Mouse (Mus musculus): ENCODE measurements around the gene Rnase1. TPM values are rescaled to one million over a fixed set of nuclear protein-coding genes. Genes with fewer than 3 reads are reported as not detected.
"Not testable (repeated sequence)": the region's sequence is repeated elsewhere in the genome, so short reads cannot be mapped to it uniquely, and the experiment has no call there.

Rnase1 gene
- polyA plus RNA-seq (2015; fragmentation: Nextera tagmentation; extraction: Ambion mirVana) = 0.34 TPM in 1 of 2 replicates, not detected in the other

DNA sequence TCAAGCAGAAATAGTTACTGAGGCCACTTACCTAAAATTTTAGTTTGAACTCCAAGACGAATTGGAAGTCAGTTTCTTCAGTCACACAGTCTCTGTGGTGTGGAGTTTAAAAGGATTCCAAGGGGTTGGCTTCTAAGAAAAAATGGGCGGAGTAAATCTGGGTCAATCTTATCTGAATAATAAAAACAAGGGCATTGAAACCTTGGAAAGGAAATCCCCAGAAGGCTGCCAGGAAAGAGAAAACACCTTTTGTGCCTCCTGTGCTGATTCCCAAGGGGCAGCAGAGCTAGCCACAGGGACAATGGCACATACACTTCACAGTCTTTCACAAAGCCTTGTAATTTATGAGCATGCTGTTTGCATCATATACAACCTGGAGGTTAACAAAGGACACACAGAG, at the start of gene Rnase1:
TSS of gene Rnase1 (minus strand) at position 101 of the 400 bp plus-strand sequence.
- Histone ChIP-seq H3K9me3 (no peaks in the 10 kb centered on the region), H3K36me3 (replicated peaks) (no peaks in the 10 kb centered on the region), H3K27me3 (replicated peaks) (no peaks in the 10 kb centered on the region), H3K27ac (no peak within 1 kb of the TSS), H3K4me3 (no peak within 1 kb of the TSS), H3K4me1 (no peaks in the 10 kb centered on the region), H3K9ac (no peak within 1 kb of the TSS), H3K4me2 (no peak within 1 kb of the TSS)
- no peak for ATAC-seq (replicated peaks)
- WGBS = 42% methylated on average over 2 of the region's 2 CpGs

DNA sequence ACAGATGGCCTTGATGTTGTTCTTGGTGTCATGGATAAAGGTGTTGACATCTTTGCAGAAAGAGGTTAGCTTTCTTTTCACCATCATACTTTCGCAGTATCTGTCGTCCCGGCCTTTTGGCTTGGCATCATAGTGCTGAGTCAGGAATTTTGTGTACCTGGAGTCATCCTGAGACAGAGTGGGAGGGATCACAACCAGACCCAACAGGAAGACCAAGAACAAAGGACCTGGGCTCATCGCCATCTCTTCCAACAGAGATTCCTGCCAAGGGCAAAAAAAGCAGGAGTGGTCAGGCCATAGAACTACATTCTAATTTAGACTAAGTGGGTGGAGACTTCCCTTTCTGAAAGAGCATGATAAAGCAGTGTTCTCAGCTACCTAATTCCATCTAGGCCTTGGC, 49.1 kb upstream of the Rnase1 start:
- no peaks in the 10 kb centered on the region for H3K36me3 ChIP-seq (replicated peaks)
- H3K27me3 ChIP-seq (replicated peaks) = no peaks in the 10 kb centered on the region
- no peaks in the 10 kb centered on the region for H3K4me1 ChIP-seq
- H3K4me2 ChIP-seq = no peak overlapping the region
- H3K9ac ChIP-seq = no peak overlapping the region
- H3K27ac ChIP-seq = no peak overlapping the region
- H3K4me3 ChIP-seq = no peak overlapping the region
- H3K9me3 ChIP-seq = no peaks in the 10 kb centered on the region
- no peak for ATAC-seq (replicated peaks)
- WGBS = 94% methylated on average over 4 of the region's 4 CpGs

GRCm38 (mm10) chr14:51181051-51181450, 34.5 kb upstream of the Rnase1 start:
- not testable (repeated sequence) for H3K9ac ChIP-seq; H3K36me3 ChIP-seq (replicated peaks); H3K9me3 ChIP-seq; ATAC-seq (replicated peaks); H3K27me3 ChIP-seq (replicated peaks); H3K4me1 ChIP-seq; H3K4me2 ChIP-seq; H3K4me3 ChIP-seq; H3K27ac ChIP-seq
- 76% methylated on average over 2 of the region's 2 CpGs for WGBS

DNA sequence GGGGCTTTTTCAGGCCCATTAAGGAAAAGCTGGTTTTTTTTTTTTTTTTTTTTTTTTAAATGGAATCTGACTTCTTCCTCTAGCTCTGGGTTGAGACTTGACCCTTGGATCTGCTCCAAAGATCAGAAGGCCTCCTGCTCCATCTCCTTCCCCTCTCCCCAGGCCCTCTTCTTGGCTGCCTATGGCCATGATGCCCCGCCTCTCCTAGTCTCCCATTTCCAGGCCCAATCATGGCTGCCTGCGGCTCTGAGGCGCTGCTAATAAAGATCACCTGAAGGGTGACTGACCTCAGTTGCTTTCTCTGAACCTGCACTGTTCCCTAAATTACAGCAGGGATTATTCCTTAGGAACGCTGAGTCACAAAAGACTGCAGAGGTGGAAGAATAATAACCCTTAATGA, 27.3 kb upstream of the Rnase1 start:
- no peaks in the 10 kb centered on the region for H3K36me3 ChIP-seq (replicated peaks)
- no peaks in the 10 kb centered on the region for H3K27me3 ChIP-seq (replicated peaks)
- H3K4me2 ChIP-seq = no peak overlapping the region
- WGBS = 73% methylated on average over 4 of the region's 4 CpGs
- no peak overlapping the region for H3K4me3 ChIP-seq
- no peak overlapping the region for H3K27ac ChIP-seq
- no peaks in the 10 kb centered on the region for H3K9me3 ChIP-seq
- no peak overlapping the region for H3K9ac ChIP-seq
- no peak for ATAC-seq (replicated peaks)
- H3K4me1 ChIP-seq = no peaks in the 10 kb centered on the region

GRCm38 (mm10) chr14:51172947-51173346, 26.4 kb upstream of the Rnase1 start:
- not testable (repeated sequence) for H3K9me3 ChIP-seq; H3K27ac ChIP-seq; H3K9ac ChIP-seq; H3K4me1 ChIP-seq; ATAC-seq (replicated peaks); H3K4me2 ChIP-seq; H3K27me3 ChIP-seq (replicated peaks); H3K4me3 ChIP-seq; H3K36me3 ChIP-seq (replicated peaks)
- 40% methylated on average over 4 of the region's 4 CpGs for WGBS

- H3K27me3 ChIP-seq (replicated peaks); H3K9me3 ChIP-seq; ATAC-seq (replicated peaks); H3K4me1 ChIP-seq; H3K27ac ChIP-seq; H3K4me3 ChIP-seq; H3K4me2 ChIP-seq; H3K36me3 ChIP-seq (replicated peaks); H3K9ac ChIP-seq: not testable (repeated sequence)
- 39% methylated on average over 9 of the region's 9 CpGs for WGBS
These were observed 25.7 kb upstream of the Rnase1 start for GRCm38 (mm10) chr14:51172095-51172865.

DNA sequence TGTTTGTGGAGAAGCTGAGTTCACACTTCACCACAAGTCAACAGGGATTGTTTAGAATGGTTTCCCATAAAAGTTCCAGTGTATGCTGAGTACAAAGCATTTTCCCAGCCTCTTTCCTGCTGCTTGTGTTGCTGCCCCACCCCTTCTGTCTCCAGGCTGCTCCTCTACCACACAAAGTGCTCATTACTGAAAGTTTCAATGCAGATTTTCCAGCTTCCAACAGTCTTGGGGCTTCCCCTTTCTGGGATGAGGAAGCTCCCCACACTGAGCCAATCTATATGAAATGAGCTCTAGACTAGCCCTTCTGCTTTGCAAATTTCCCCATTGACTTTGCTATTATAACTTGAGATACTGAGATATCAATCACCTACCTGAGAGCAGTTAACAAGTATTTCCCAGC, 19.5 kb upstream of the Rnase1 start:
- H3K27me3 ChIP-seq (replicated peaks) = no peaks in the 10 kb centered on the region
- ATAC-seq (replicated peaks) = no peak

GRCm38 (mm10) chr14:51165435-51165834, 18.9 kb upstream of the Rnase1 start:
- no peak overlapping the region for H3K4me2 ChIP-seq
- no peaks in the 10 kb centered on the region for H3K27me3 ChIP-seq (replicated peaks)
- H3K36me3 ChIP-seq (replicated peaks) = no peaks in the 10 kb centered on the region
- no peaks in the 10 kb centered on the region for H3K9me3 ChIP-seq
- WGBS = 100% methylated on average over 1 of the region's 1 CpGs
- no peak overlapping the region for H3K9ac ChIP-seq
- no peak overlapping the region for H3K27ac ChIP-seq
- no peak for ATAC-seq (replicated peaks)
- H3K4me3 ChIP-seq = no peak overlapping the region
- H3K4me1 ChIP-seq = no peaks in the 10 kb centered on the region

More for the DNA sequence above, 19.5 kb upstream of the Rnase1 start:
- Histone ChIP-seq H3K4me3 (no peak overlapping the region), H3K9me3 (no peaks in the 10 kb centered on the region), H3K4me2 (no peak overlapping the region), H3K9ac (no peak overlapping the region), H3K27ac (no peak overlapping the region), H3K36me3 (replicated peaks) (no peaks in the 10 kb centered on the region), H3K4me1 (no peaks in the 10 kb centered on the region)

GRCm38 (mm10) chr14:51163323-51163722, 16.7 kb upstream of the Rnase1 start:
- not testable (repeated sequence) for H3K4me1 ChIP-seq; H3K9me3 ChIP-seq; H3K9ac ChIP-seq; ATAC-seq (replicated peaks); H3K36me3 ChIP-seq (replicated peaks); H3K27ac ChIP-seq; H3K4me3 ChIP-seq; H3K27me3 ChIP-seq (replicated peaks); H3K4me2 ChIP-seq
- WGBS = 91% methylated on average over 6 of the region's 6 CpGs

DNA sequence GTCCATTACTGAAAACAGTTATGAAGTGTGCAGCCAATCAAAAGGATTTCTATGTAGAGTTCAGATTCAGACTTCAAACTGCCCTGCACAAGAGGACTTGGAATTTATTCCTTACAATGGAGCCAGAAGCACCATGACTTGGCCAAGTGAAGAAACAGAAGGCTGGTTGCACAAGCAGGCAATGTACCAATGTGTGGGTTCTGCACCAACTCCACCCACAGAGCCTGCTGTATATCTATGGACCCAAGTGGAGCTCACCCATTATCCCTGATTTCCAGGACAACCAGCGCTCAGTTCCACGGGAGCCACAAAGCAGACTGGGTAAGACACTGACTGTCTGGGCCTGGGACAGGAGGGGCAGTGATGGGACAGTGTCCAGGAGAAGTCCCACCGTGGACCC, 15.4 kb upstream of the Rnase1 start, which contains the start of gene Rnase2b:
TSS of gene Rnase2b (plus strand) at position 285 of the 400 bp plus-strand sequence.
- H3K27me3 ChIP-seq (replicated peaks); H3K27ac ChIP-seq; H3K9me3 ChIP-seq; ATAC-seq (replicated peaks); H3K4me3 ChIP-seq; H3K4me2 ChIP-seq; H3K36me3 ChIP-seq (replicated peaks); H3K4me1 ChIP-seq; H3K9ac ChIP-seq: not testable (repeated sequence)
- 89% methylated on average over 3 of the region's 3 CpGs for WGBS

- no peaks in the 10 kb centered on the region for H3K9me3 ChIP-seq
- 90% methylated on average over 1 of the region's 1 CpGs for WGBS
- no peaks in the 10 kb centered on the region for H3K4me1 ChIP-seq
- ATAC-seq (replicated peaks) = no peak
- H3K36me3 ChIP-seq (replicated peaks) = no peaks in the 10 kb centered on the region
- H3K27me3 ChIP-seq (replicated peaks) = no peaks in the 10 kb centered on the region
- H3K9ac ChIP-seq = no peak overlapping the region
- H3K4me3 ChIP-seq = no peak overlapping the region
- no peak overlapping the region for H3K27ac ChIP-seq
- no peak overlapping the region for H3K4me2 ChIP-seq
These were observed 10.5 kb upstream of the Rnase1 start for GRCm38 (mm10) chr14:51157072-51157471.

GRCm38 (mm10) chr14:51156736-51157068, 10.1 kb upstream of the Rnase1 start:
- no peak for ATAC-seq (replicated peaks)
- Histone ChIP-seq H3K4me3 (no peak overlapping the region), H3K27ac (no peak overlapping the region), H3K27me3 (replicated peaks) (no peaks in the 10 kb centered on the region), H3K9me3 (no peaks in the 10 kb centered on the region), H3K4me2 (no peak overlapping the region), H3K4me1 (no peaks in the 10 kb centered on the region), H3K36me3 (replicated peaks) (no peaks in the 10 kb centered on the region), H3K9ac (no peak overlapping the region)
- 86% methylated on average over 4 of the region's 4 CpGs for WGBS

- Histone ChIP-seq H3K27ac (no peak overlapping the region), H3K4me3 (no peak overlapping the region), H3K9me3 (no peaks in the 10 kb centered on the region), H3K9ac (no peak overlapping the region), H3K4me1 (no peaks in the 10 kb centered on the region), H3K27me3 (replicated peaks) (no peaks in the 10 kb centered on the region), H3K4me2 (no peak overlapping the region), H3K36me3 (replicated peaks) (no peaks in the 10 kb centered on the region)
- no peak for ATAC-seq (replicated peaks)
- WGBS = 85% methylated on average over 5 of the region's 5 CpGs
These were observed 9.6 kb upstream of the Rnase1 start for GRCm38 (mm10) chr14:51156056-51156735.

Data from midbrain, embryonic 15.5 days (tissue).